Mouse (Mus musculus) limb, embryonic 15.5 days (tissue): ENCODE measurements around the gene Cldn11. TPM values are rescaled to one million over a fixed set of nuclear protein-coding genes. Genes with fewer than 3 reads are reported as not detected.

Experiments
- ATAC-seq: fragments of 200-750 bp; cut with Nextera tagmentation; 2 replicates; pipeline ENCODE4 v1.8.0; 2017; ENCODE audit warnings: low read depth, moderate TSS enrichment; ENCODE audit not compliant: insufficient number of reproducible peaks, low FRiP score, low TSS enrichment
- H3K27ac ChIP-seq: fragments of 300-500 bp; sonication (generic); 2 replicates; pipeline ENCODE4 v1.5.1; 2015; ENCODE audit warnings: moderate library complexity, mild to moderate bottlenecking, inconsistent platforms
- H3K27me3 ChIP-seq: fragments of 300-500 bp; sonication (generic); 2 replicates; pipeline ENCODE4 v1.6.1; 2015; ENCODE audit warnings: inconsistent platforms
- H3K36me3 ChIP-seq: fragments of 300-500 bp; sonication (generic); 2 replicates; pipeline ENCODE4 v1.6.1; 2015; ENCODE audit warnings: inconsistent platforms
- H3K4me1 ChIP-seq: fragments of 300-500 bp; sonication (generic); 2 replicates; pipeline ENCODE4 v1.6.1; 2015; ENCODE audit warnings: inconsistent platforms
- H3K4me2 ChIP-seq: fragments of 300-500 bp; sonication (generic); 2 replicates; pipeline ENCODE4 v1.6.1; 2015; ENCODE audit warnings: mild to moderate bottlenecking, inconsistent platforms
- H3K4me3 ChIP-seq: fragments of 300-500 bp; sonication (generic); 2 replicates; pipeline ENCODE4 v1.5.1; 2015; ENCODE audit warnings: mild to moderate bottlenecking, inconsistent platforms
- H3K9ac ChIP-seq: fragments of 300-500 bp; sonication (generic); 2 replicates; pipeline ENCODE4 v1.6.1; 2015; ENCODE audit warnings: inconsistent platforms
- H3K9me3 ChIP-seq: fragments of 300-500 bp; sonication (generic); 2 replicates; pipeline ENCODE4 v1.6.1; 2016; ENCODE audit warnings: inconsistent platforms
- WGBS: fragments of 180-500 bp; shearing (Covaris S2); methylation state at CpG from one replicate; pipeline ENCODE4 v1.1.7; 2015; 5-methylcytosine and 5-hydroxymethylcytosine counted together
- polyA plus RNA-seq: library from polyadenylated mRNA; unstranded; fragments of >200 nt; fragmentation: Nextera tagmentation; extraction: Ambion mirVana; gene quantifications from 2 replicates; pipeline ENCODE4 v1.2.1, GENCODE M21; 2015

Gene Cldn11
- 8.3 and 8.7 TPM in 2 replicates for polyA plus RNA-seq

DNA sequence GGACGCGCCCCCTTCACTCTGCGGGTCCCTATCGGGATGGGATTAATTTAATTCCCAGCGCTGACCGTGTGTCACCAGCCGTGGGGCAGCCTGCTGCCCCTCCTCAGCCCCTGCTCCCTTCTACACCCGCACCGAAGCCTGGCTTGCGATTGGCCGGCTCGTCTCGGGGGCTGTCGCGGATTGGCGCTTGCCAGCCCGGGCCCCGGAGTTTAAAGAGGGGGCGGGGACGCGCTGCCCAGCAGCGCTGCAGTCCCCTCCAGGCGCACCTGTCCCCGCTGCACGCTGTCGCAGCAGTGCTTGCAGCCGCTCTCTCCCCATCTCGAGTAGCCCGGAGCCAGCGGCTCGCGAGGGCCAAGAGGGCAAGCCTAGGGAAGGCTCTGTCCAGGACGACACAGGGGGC, at the start of gene Cldn11:
Gene Cldn11 (plus strand): TSS at position 215 of the 400 bp plus-strand sequence.
- 0% methylated on average over 33 of the region's 33 CpGs for WGBS
- Histone ChIP-seq H3K4me1 (peaks cover 21% of the 10 kb centered on the region), H3K4me3 (peak within 1 kb of the TSS; percentile 38), H3K27ac (no peak within 1 kb of the TSS), H3K9me3 (no peaks in the 10 kb centered on the region), H3K9ac (no peak within 1 kb of the TSS; the same call in 1 of the 2 replicates), H3K36me3 (no peaks in the 10 kb centered on the region), H3K27me3 (peaks cover 12% of the 10 kb centered on the region; the same call in 1 of the 2 replicates), H3K4me2 (peak within 1 kb of the TSS; percentile 83)
- ATAC-seq, result peak; percentile 21; the same call in 1 of the 2 replicates

DNA sequence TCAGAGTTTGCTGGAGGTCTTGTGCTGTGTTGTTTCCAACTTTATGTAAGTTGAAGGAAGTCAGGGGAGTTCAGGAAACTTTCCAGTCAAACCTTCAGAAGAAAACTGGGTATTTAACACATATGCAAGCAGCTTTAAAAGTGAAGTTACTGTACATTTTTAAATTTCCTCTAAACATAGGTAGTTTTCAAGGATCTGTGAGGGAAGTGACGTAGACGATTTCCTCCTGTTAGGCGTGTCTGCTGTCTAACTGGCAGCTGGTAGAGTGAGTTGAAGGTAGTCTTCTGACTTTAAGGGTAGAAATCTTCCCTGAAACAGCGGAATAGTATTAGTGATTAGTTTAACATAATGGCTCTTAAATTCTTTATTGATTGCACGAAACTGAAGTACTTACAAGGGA, 49.7 kb upstream of the Cldn11 start:
- Histone ChIP-seq H3K4me3 (0 out of 2 replicates have a peak overlapping the region, but pooled peaks have one; percentile 8), H3K27ac (no peak overlapping the region), H3K27me3 (no peaks in the 10 kb centered on the region), H3K4me2 (no peak overlapping the region), H3K9me3 (no peaks in the 10 kb centered on the region), H3K9ac (no peak overlapping the region), H3K36me3 (peaks cover 9% of the 10 kb centered on the region; the same call in 1 of the 2 replicates), H3K4me1 (peaks cover 27% of the 10 kb centered on the region)
- ATAC-seq, result no peak
- WGBS, result 59% methylated on average over 5 of the region's 5 CpGs

DNA sequence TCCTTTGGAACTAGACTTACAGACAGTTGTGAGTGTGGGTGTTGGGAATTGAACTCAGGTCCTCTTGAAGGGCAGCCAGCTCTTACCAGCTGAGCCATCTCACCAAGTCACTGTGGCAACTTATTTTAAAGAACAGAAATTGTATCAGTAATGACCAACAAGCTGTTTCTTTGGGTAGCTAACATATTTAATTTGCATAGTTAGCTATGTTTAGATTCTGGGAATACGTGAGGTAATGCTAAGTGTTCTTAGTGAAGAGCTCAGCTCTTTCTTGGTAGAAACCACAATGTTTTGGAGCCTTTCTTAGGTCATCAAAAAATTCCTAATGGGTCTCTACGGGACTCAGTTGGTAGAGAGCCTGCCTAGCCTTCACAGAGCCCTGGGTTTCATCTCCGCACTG, 48.9 kb upstream of the Cldn11 start:
- H3K4me3 ChIP-seq, result no peak overlapping the region
- H3K4me2 ChIP-seq, result no peak overlapping the region
- H3K27me3 ChIP-seq, result no peaks in the 10 kb centered on the region
- H3K36me3 ChIP-seq, result peaks cover 9% of the 10 kb centered on the region; the same call in 1 of the 2 replicates
- no peak for ATAC-seq
- H3K9ac ChIP-seq, result no peak overlapping the region
- peaks cover 24% of the 10 kb centered on the region for H3K4me1 ChIP-seq
- H3K27ac ChIP-seq, result no peak overlapping the region
- 90% methylated on average over 3 of the region's 3 CpGs for WGBS
- H3K9me3 ChIP-seq, result no peaks in the 10 kb centered on the region

DNA sequence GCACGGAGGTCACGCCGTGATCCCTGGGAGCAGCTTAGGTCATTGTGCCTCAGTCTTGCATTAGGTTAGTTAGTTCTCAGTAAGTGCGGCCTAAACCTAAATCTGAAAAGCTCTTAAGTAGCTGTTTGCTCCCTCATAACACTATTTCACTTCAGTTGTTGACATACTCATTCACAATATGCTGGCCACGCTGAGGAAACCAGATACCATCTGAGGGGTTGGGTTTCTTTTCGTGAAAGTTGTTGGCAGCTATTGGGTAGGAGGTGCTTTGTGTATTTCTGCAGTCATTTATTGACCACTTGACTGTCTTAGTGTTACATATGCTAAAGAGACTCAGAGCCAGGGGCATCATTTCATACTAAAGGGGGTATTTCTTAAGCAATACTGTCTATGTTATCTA, 44.8 kb upstream of the Cldn11 start:
- H3K4me2 ChIP-seq, result no peak overlapping the region
- no peak for ATAC-seq
- 65% methylated on average over 6 of the region's 6 CpGs for WGBS
- no peaks in the 10 kb centered on the region for H3K27me3 ChIP-seq
- H3K9ac ChIP-seq, result no peak overlapping the region
- 0 out of 2 replicates have a peak, but pooled peaks cover 6% of the 10 kb centered on the region for H3K4me1 ChIP-seq
- H3K9me3 ChIP-seq, result no peaks in the 10 kb centered on the region
- H3K4me3 ChIP-seq, result no peak overlapping the region
- no peaks in the 10 kb centered on the region for H3K36me3 ChIP-seq
- H3K27ac ChIP-seq, result no peak overlapping the region

DNA sequence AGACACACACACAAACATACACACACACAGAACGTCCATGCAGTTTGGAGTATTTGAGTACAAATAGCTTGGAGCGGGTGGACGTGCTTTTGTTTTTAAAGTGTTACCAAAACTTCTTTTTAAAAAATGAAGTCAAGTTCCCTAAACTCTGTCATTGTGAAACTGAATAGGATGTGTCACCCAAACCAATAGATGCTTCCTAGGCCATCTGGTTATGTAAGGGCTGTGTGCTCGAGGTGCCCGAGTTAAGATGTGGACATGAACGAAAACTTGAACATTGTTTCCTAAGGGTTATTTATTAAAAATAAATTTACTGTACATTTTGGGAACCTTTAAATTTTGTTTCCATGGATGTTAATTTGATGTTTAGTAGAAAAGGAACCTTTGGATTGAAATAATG, 43.1 kb upstream of the Cldn11 start:
- H3K9ac ChIP-seq, result no peak overlapping the region
- H3K36me3 ChIP-seq, result no peaks in the 10 kb centered on the region
- no peaks in the 10 kb centered on the region for H3K27me3 ChIP-seq
- H3K4me2 ChIP-seq, result no peak overlapping the region
- no peak overlapping the region for H3K4me3 ChIP-seq
- no peak overlapping the region for H3K27ac ChIP-seq
- 0 out of 2 replicates have a peak, but pooled peaks cover 4% of the 10 kb centered on the region for H3K4me1 ChIP-seq
- H3K9me3 ChIP-seq, result no peaks in the 10 kb centered on the region
- WGBS, result 88% methylated on average over 6 of the region's 6 CpGs
- ATAC-seq, result no peak

DNA sequence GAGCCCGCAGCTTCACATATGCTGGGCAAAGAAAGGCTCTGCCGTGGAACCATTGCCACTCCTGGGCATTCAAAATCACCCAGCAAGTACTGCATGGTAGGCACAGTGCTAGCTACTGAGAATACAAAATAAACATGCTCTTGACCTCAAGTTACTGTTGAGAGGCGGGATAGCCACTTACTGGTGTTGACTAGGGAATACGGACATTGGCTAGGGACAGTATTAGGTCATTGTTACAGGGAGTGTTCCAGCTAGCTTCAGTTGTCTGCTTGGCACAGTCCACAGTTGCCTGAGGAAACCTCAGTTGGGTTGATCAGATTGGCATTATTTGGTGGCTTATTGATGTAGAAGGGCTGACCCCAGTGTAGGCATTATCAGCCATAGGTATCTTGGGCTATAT, 42.0 kb upstream of the Cldn11 start:
- Histone ChIP-seq H3K36me3 (no peaks in the 10 kb centered on the region), H3K27ac (no peak overlapping the region), H3K4me2 (no peak overlapping the region), H3K4me1 (0 out of 2 replicates have a peak, but pooled peaks cover 4% of the 10 kb centered on the region), H3K27me3 (no peaks in the 10 kb centered on the region), H3K4me3 (no peak overlapping the region), H3K9ac (no peak overlapping the region), H3K9me3 (no peaks in the 10 kb centered on the region)
- no peak for ATAC-seq
- 89% methylated on average over 4 of the region's 4 CpGs for WGBS

DNA sequence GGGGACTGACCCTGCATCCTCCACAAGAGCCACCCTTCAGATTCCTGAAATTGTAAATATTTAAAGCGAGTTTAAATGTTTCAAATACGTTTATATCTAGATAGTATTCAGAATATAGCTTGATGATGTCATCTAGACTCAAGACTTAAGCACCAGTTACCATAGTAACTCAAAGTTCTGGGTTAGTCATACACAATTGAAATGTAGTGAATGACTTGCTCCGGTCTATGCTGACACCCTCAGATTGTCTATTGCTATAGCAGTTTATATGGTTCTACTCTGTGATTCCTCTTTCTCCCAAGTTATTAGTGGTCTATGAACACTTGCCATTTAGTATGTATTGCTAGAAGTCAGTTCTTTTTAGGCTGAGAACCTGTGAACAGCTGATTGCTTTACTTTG, 40.6 kb upstream of the Cldn11 start:
- no peaks in the 10 kb centered on the region for H3K27me3 ChIP-seq
- H3K9ac ChIP-seq, result no peak overlapping the region
- H3K4me1 ChIP-seq, result 0 out of 2 replicates have a peak, but pooled peaks cover 4% of the 10 kb centered on the region
- no peak overlapping the region for H3K4me2 ChIP-seq
- peaks cover 5% of the 10 kb centered on the region; the same call in 1 of the 2 replicates for H3K36me3 ChIP-seq
- H3K9me3 ChIP-seq, result no peaks in the 10 kb centered on the region
- H3K4me3 ChIP-seq, result no peak overlapping the region
- ATAC-seq, result no peak
- 66% methylated on average over 3 of the region's 3 CpGs for WGBS
- H3K27ac ChIP-seq, result no peak overlapping the region

DNA sequence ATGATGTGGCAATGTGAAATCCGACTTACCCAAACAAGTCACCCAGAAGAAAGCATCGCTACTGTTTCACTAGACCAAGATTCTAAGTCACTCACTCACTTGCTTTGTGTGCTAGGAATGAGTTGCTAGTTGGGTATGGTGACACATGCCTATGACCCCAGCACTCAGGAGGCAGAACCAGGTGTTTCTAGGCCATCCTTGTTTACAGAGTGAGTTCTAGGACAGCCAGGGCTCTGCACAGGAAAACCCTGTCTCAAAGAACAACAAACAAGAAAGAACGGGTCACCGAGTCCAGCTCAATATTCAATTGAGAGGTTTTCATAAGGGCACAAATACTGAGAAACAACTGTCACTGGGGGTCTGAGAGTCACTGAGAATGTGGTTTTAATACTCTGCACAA, 26.6 kb upstream of the Cldn11 start:
- Histone ChIP-seq H3K4me1 (no peaks in the 10 kb centered on the region), H3K9ac (no peak overlapping the region), H3K4me2 (no peak overlapping the region), H3K4me3 (no peak overlapping the region), H3K9me3 (no peaks in the 10 kb centered on the region), H3K27ac (no peak overlapping the region), H3K36me3 (peaks cover 34% of the 10 kb centered on the region), H3K27me3 (no peaks in the 10 kb centered on the region)
- ATAC-seq, result no peak
- 90% methylated on average over 4 of the region's 4 CpGs for whole genome bisulfite sequencing

DNA sequence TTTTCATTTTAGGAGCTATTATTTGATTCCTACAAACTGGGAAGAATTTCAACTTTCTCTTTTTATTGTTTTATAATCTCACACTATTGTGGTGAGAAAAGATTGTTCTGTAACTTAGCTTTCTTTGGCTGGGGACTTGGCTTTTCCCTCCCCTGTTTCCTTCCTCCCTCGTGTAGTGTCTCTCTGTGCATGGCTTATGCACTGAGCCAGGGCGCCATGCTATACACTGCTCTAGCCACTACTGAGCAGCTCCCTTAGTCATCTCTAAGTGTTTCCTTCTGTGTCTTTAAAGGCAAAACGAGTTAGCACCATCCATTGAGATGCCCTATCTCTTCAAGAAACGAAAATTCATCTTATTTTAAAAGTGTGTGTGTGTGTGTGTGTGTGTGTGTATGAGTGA, 23.4 kb upstream of the Cldn11 start:
- WGBS, result 58% methylated on average over 4 of the region's 4 CpGs
- ATAC-seq, result no peak

DNA sequence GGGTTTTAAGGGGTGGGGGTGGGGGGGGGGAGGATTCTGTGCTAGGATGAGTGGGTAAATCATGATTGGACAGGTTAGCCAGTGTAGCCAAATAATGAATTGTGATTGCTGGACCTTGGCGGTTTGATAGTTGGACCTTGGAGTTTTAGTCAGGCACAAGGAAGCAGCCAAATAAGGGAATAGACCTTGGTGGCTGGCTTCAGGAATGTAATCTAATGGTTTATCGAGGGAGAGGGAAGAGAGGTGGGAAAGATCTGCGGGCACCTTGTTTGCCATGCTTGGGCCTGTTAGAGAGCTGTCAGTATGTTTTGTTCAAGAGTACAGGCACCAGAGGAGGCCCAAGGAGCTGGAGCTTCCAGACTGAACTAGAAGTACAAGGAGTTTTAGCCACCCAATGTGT, 22.9 kb upstream of the Cldn11 start:
- no peak overlapping the region for H3K4me2 ChIP-seq
- ATAC-seq, result no peak
- no peaks in the 10 kb centered on the region for H3K4me1 ChIP-seq
- H3K27me3 ChIP-seq, result no peaks in the 10 kb centered on the region
- H3K4me3 ChIP-seq, result no peak overlapping the region
- H3K36me3 ChIP-seq, result peaks cover 6% of the 10 kb centered on the region; the same call in 1 of the 2 replicates
- no peak overlapping the region for H3K9ac ChIP-seq
- H3K27ac ChIP-seq, result no peak overlapping the region
- 73% methylated on average over 3 of the region's 3 CpGs for WGBS
- H3K9me3 ChIP-seq, result no peaks in the 10 kb centered on the region

More for the DNA sequence above, 23.4 kb upstream of the Cldn11 start:
- H3K27ac ChIP-seq, result no peak overlapping the region
- H3K36me3 ChIP-seq, result peaks cover 7% of the 10 kb centered on the region; the same call in 1 of the 2 replicates
- no peak overlapping the region for H3K4me3 ChIP-seq
- H3K9me3 ChIP-seq, result no peaks in the 10 kb centered on the region
- no peak overlapping the region for H3K9ac ChIP-seq
- no peaks in the 10 kb centered on the region for H3K4me1 ChIP-seq
- no peak overlapping the region for H3K4me2 ChIP-seq
- no peaks in the 10 kb centered on the region for H3K27me3 ChIP-seq

DNA sequence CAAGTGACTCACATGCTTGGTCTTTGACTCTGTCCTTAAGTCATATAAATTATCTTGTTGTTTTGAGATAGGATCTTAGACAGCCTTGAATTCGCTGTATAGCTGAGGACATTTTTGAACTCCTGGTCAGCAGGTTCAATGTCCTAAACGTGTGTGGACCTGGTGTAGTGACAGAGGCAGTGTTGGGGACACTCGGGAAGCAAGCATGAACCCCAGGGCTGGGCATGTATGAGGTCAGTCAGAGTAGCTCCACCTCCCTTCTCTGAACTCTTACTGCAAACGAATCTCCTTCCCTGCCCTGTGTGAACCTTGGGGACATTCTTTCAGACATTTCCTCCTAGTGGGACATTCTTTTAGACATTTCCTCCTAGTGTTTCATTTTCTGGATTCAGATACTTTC, 20.0 kb upstream of the Cldn11 start:
- Histone ChIP-seq H3K36me3 (no peaks in the 10 kb centered on the region), H3K9ac (no peak overlapping the region), H3K9me3 (no peaks in the 10 kb centered on the region), H3K27me3 (no peaks in the 10 kb centered on the region), H3K4me2 (no peak overlapping the region), H3K27ac (no peak overlapping the region), H3K4me1 (no peaks in the 10 kb centered on the region), H3K4me3 (no peak overlapping the region)
- ATAC-seq, result no peak
- WGBS, result 45% methylated on average over 4 of the region's 4 CpGs

DNA sequence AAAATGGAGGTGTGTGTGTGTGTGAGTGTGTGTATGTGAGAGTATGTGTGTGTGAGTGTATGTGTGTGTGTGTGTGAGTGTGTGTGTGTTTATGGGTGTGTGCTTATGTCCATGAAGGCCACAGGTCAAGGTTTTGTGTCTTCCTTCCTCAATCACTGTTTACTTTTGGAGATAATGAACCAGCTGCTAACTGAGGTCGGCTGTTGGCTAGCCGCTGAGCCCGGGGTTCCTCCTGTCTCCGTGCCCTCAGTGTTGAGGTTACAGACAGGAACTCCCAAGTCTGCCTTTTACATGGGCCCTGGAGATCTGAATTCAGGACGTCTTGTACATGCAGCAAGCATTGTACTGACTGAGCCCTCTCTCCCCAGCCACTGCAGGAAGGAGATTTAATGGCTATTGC, 16.1 kb upstream of the Cldn11 start:
- no peak overlapping the region for H3K4me3 ChIP-seq
- H3K4me2 ChIP-seq, result no peak overlapping the region
- no peaks in the 10 kb centered on the region for H3K9me3 ChIP-seq
- H3K4me1 ChIP-seq, result no peaks in the 10 kb centered on the region
- H3K27me3 ChIP-seq, result no peaks in the 10 kb centered on the region
- no peak overlapping the region for H3K9ac ChIP-seq
- no peaks in the 10 kb centered on the region for H3K36me3 ChIP-seq
- 52% methylated on average over 5 of the region's 5 CpGs for WGBS
- no peak overlapping the region for H3K27ac ChIP-seq
- no peak for ATAC-seq

DNA sequence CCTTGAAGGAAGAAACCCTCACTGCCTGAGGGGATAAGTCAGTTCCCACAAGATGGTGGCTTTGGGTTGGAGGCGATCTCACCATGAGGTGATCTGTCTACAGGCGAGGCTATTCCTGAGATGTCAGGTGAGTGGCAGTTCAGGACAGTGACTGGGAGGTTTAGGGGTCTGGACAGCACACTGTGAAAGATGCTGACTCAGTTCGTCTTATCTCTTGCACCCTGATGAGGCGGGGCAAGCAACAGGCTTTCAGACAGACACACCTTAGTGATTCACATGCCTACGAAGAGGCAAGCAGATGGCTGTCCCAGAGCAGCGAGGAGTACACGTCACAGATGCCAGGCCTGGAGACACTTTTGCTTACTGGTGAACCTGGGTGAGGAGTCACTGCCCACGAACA, 15.5 kb upstream of the Cldn11 start:
- Histone ChIP-seq H3K4me2 (no peak overlapping the region), H3K27ac (no peak overlapping the region), H3K9me3 (no peaks in the 10 kb centered on the region), H3K36me3 (no peaks in the 10 kb centered on the region), H3K27me3 (no peaks in the 10 kb centered on the region), H3K4me1 (no peaks in the 10 kb centered on the region), H3K4me3 (no peak overlapping the region), H3K9ac (no peak overlapping the region)
- 82% methylated on average over 8 of the region's 8 CpGs for WGBS
- no peak for ATAC-seq
